Mouse (Mus musculus) gastrocnemius, postnatal 36 days (tissue): ENCODE measurements around the gene Slc43a3. TPM values are rescaled to one million over a fixed set of nuclear protein-coding genes. Genes with fewer than 3 reads are reported as not detected.

ENCODE experiments used
- DNase-seq, 2 experiments: peaks; one replicate each; pipeline ENCODE4 v3.0.0; 2022
- intact Hi-C: fragments of 180-260 bp; cut with DNase I; formaldehyde crosslinking; loops from one replicate; pipeline ENCODE4 v1.15.1; 2025
- microRNA-seq, 2 experiments: library from miRNA; unstranded; fragments of <30 nt; microRNA quantifications; one replicate each; pipeline ENCODE4 v1.2.0; 2021
- total RNA-seq, 2 experiments: library from RNA; stranded (reverse); gene quantifications; 2 replicates each; pipeline ENCODE4 v1.2.3; 2021

Slc43a3 gene
- total RNA-seq, 2 experiments from 2014 or later: 17.9 to 30.2 TPM

DNA sequence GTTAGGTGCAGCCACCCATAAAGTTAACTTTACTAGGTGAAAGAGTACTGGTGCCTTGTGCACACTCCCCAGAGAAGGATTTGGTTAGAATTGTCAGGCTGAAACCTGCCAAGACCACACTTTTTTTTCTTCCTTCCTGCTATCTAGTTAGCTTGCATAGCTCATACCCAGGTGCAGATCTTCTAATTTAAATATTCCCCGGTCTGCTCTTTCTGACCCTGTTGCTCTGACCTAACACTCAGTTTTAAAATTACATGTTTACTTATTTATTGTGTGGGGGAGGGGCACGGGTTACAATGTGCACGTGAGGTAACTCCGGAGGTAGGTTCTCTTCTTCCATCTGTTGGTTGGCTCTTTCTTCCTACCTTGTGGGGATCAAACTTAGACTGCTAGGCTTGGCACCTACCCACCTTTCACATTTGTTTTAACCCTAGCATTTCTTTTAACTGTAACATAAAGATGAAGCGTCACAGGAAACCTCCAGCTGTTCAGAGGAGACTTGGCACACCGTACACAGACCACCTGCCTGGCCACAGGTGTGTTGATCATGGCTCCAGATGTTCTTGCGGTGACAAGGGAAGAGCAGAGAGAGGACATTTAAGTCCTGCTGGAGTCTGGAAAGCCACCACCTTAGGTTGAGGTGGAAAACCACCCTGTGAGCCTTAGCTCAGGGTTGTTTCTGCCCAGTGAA lies 27.9 kb downstream of the Slc43a3 start:
- intact Hi-C loops: no loop called here
- no peak for DNase-seq

DNA sequence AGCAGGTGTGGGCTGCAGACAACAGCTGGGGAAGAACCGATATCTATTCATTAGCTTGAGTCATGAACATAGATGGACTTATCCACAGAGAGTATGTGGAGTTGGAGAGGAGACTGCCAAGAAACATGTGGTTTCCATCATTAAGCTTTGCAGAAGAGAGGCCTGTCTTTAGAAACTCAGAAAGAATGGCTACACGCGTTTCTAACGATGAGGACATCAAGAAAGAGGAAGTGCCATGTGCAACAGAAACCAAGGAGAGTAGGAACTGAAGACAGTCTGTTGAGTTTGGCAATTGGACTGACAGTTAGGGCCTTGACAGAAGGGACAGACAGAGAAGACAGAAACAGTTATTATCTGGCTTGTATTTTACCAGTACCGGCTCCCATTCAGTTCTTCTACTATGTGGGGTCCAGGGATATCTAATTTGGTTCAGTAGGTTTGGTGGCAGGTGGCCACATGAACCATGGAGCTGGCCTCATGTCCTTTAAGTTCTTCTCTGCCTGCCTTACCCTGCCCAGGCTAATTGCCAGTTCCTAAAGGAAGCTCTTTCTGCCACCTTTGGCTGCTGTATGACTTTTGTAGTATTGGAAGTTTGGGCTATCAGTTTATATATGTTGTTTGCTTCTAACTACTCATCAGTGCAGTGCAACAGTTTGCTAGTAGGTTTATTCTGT lies 31.1 kb downstream of the Slc43a3 start:
- intact Hi-C loops: no loop called here

DNA sequence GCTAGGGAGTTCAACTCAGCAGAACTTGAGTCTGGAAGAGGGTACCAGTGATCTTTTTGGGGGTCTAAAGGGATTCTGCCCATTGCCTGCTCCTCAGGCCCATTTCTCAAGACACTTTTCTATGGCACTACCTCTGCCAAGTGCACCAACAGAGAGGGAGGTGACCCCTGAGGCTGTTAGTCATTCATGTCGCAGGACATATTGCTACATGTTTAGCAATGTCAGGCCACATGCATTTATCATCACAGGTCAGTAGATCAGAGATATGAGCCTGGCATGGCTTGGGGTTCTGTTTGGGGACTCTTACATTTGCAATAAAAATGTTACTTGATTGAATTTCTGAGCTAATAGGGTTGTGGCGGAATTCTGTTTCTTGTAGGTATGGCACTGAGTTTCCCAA lies 39.2 kb downstream of the Slc43a3 start:
- no peak for DNase-seq
- intact Hi-C loops: no loop called here

More for the DNA sequence above, 31.1 kb downstream of the Slc43a3 start:
- no peak for DNase-seq

DNA sequence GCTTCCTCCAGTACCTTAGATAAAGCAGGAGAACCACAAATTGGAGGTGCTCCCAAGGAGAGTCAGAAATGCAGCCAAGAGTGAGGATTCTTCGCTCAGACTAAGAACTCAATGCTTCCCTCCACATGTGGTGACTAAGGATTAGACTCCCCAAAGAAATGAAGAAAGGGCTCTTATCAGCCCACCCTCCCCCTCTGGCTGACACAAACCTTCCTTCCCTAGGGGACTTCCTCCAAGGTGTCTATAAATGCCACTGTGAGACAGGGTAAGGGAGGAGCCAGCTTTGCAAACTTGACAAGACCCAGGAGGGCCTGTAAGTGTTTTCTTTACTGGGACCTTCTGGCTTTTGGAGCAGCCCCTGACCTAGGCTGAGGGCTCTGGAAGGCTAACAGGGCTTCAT lies 43.8 kb downstream of the Slc43a3 start, which contains the start of gene Prg2:
Gene Prg2 (plus strand): TSS at position 274 of the 400 bp plus-strand sequence.
- intact Hi-C loops: no loop called here
- no peak for DNase-seq

DNA sequence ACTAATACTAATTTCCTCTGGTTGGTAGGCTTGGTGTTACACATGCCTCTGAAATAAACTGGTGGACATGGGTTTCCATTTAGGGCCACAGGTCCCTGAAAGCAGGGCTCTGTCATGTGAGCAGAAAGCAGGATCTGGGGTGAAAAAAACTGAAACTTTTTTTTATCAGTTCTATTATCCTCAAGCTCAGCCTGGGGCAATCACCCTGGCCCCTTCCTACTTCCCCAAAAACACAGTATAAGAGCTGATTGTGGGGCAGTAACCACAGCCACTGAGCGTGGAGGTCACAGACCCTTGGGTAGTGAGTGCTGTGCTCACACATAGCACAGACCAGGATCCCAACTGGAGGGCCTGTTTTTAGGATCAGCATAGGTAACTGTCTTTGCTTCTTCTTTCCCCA lies 51.6 kb downstream of the Slc43a3 start, which contains the start of gene Prg3:
Gene Prg3 (plus strand): TSS at position 286 of the 400 bp plus-strand sequence.
- no peak for DNase-seq
- intact Hi-C loops: no loop called here

DNA sequence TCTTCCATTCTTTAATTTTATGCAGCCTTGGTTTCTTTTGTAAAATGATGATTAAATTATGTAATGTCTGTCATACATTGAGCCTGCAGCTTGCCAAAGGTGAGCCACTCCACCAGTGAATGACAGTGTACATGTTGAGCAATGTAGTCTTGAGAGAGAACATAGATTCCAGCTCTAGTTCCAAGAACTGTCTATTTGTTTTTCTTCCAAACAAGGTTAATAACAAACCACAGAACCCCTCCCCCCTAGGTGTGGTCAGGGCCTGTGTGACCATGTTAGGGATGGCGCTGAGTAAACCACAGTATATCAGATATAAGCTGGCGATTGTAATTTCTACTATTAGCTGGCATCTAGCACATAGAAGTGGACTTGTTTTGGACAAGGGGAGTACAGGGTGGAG lies 60.0 kb downstream of the Slc43a3 start:
- DNase-seq: no peak
- intact Hi-C loops: no loop called here

DNA sequence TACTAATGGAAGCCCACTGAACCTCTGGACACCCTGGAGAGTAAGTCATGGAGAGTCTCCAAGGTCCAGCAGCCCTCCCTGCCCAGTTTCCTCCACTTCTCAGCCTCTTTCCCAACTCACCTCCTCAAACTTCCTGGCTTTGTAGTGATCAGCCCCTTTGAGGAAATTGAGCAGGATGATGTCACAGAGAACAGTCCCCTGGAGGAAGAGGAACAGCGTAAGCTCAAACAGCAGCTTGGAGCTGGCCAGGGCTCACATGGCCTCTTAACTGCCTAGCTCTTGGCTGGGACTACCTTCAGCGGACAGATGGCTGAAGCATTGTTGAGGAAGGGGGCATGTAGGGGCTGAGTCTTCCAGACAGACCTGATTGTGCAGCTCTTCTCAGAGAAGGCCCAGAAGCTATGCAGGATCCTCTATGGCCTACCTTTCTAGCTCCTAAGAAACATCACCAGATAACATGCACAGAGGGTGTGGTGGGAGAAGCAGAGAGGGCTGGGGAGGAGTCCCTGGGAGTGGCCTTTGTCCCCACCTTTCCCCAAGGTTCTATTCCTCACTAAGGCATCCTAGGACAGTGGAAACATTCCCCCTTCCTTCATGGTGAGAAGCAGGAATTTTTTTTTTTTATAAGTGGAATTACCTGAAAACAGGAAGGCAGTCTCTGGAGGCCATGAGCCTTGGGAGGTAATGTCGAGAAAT lies 63.3 kb downstream of the Slc43a3 start:
- intact Hi-C loops: no loop called here
- DNase-seq: no peak

DNA sequence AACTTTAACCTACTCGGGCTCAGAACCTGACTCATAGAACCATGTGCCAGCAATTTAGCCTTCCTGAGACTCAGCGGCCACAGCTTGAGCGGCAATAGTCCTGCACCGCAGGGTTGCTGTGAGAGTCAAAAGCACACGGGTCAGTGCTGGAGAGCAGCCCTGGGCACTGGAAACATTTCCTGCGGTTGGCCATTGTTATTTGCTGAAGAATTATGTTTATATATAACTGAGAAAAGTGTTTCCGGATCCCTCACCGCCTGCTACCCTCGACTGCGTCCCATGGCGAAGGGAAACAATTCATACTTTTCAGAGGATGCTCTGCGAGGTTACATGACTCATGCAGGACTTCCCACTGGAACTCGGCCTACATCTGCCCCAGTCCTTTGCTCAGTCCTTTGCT lies 65.1 kb downstream of the Slc43a3 start:
- intact Hi-C loops: no loop called here
- no peak for DNase-seq

DNA sequence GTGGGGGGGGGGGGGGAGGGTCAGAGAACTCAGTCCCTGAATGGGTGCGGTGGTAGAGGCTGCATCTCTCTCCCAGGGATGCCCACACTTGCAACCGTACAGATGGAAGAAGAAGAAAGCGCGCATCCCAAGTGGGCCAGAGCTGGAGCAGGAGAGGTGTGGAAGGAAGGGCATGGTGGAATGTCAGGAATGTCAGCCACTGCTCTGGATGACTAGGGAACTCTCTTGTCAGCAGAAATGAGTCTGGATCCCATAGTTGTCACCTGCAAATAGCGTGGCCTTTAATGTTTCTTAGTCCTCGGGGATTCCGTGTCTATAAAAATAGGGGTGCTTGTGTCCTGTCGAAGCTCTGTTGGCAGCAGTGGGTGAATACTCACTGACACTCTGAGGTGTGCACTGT lies 66.2 kb downstream of the Slc43a3 start:
- intact Hi-C loops: no loop called here
- no peak for DNase-seq

DNA sequence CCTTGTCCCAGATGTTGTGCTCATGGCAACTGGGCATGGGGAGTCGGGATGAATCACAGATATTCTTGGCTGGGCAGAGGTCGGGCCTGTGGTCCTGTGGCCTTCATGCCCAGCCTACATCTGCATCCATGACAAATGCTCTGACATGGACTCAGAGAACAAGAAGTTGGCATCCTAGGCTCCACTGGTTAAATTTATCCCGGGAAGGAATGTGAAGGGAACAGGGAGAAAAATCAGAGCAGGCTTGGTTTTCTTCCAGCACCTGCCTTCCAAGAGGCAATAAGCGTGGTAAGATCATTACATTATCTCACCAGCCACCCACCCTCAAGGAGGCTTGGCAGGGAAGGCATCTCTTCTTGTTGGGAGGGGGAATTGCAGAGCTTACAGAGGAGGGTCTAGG lies 68.0 kb downstream of the Slc43a3 start:
- DNase-seq: no peak
- intact Hi-C loops: no loop called here

DNA sequence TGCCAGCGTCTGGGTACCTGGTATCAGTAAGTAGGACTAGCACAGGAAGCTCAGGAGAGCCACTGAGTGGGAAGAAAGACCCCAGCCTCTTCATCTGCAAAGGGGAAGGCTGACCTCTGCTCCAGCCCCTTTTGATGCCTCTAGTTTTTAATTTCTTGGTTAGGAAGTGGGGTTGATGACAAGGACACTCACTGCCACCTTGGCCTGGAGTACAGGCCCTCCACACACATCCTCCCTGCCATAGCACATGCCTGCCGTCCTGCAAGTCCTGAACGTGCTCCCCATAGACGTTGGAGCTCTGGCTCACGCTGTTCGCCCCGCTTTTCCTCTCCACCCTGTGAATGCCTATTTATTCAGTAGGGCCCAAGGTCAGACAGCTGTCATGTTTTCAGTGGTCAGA lies 70.2 kb downstream of the Slc43a3 start:
- intact Hi-C loops: loop anchor here (2.0 kb wide), 1 partner anchor 50 kb away; no protein-coding TSS in a partner anchor

DNA sequence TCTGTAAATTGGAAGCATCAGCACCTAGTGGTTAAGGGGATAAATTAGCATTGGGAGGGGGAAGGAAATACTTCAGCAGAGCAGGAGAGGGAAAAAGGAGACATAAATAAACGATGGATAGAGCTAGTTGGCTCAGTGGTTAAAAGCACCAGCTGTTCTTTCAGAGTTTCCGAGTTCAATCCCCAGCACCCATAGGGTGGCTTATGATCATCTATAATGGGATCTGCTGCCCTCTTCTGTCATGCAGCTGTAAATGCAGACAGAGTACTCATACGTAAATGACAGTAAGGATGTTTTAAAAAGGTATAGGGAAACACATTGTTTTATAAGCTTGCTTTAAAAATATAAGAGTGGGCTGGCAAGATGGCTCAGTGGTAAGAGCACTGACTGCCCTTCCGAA lies 71.3 kb downstream of the Slc43a3 start:
- DNase-seq: no peak
- intact Hi-C loops: loop anchor here (2.0 kb wide), 1 partner anchor 51 kb away; no protein-coding TSS in a partner anchor

More for the DNA sequence above, 70.2 kb downstream of the Slc43a3 start:
- no peak for DNase-seq

Small RNAs within 50 kb of the gene (microRNA-seq; reads per million reads assigned to microRNA genes)
- 0 reads per million in 2 experiments for gene Gm24332

Other genes with a start within 250 kb of the Slc43a3 start
- 10 to 100 TPM; 57.5 to 62.2 TPM for gene Zdhhc5, start 221.4 kb upstream of the Slc43a3 start, total RNA-seq
- 1 to 10 TPM; 2.8 to 3.6 TPM for gene Clp1, start 209.2 kb upstream of the Slc43a3 start, total RNA-seq
- under 1 TPM; 0.35 to 0.61 TPM for gene Ypel4, start 202.5 kb upstream of the Slc43a3 start, total RNA-seq
- under 1 TPM in 1 of 2 experiments, not detected in 1; 0.51 TPM for gene Gm19426, start 192.9 kb upstream of the Slc43a3 start, total RNA-seq
- 10 to 100 TPM; 44.8 to 46.5 TPM for gene Serping1, start 161.1 kb upstream of the Slc43a3 start, total RNA-seq
- gene Ube2l6, start 137.8 kb upstream of the Slc43a3 start, total RNA-seq: 1 to 10 TPM; 2.6 to 3.5 TPM
- 10 to 100 TPM; 58.7 to 84.0 TPM for gene Smtnl1, start 113.9 kb upstream of the Slc43a3 start, total RNA-seq
- 10 to 100 TPM; 39.6 to 55.9 TPM for gene Timm10, start 109.6 kb upstream of the Slc43a3 start, total RNA-seq
- 10 to 100 TPM in 1 of 2 experiments, 1 to 10 TPM in 1; 7.6 to 19.2 TPM for gene Slc43a1, start 97.7 kb upstream of the Slc43a3 start, total RNA-seq
- gene Rtn4rl2, start 49.9 kb upstream of the Slc43a3 start, total RNA-seq: under 1 TPM; 0.20 to 0.26 TPM
- not detected for gene Prg2, start 43.9 kb downstream of the Slc43a3 start, total RNA-seq
- gene Prg3, start 51.6 kb downstream of the Slc43a3 start, total RNA-seq: not detected
- 10 to 100 TPM; 24.4 to 28.3 TPM for gene Ssrp1, start 100.7 kb downstream of the Slc43a3 start, total RNA-seq
- gene P2rx3, start 100.9 kb downstream of the Slc43a3 start, total RNA-seq: under 1 TPM; 0.57 to 0.69 TPM
- gene Tnks1bp1, start 111.4 kb downstream of the Slc43a3 start, total RNA-seq: 10 to 100 TPM; 27.2 to 29.6 TPM
- 10 to 100 TPM in 1 of 2 experiments, 1 to 10 TPM in 1; 8.8 to 14.6 TPM for gene Aplnr, start 199.6 kb downstream of the Slc43a3 start, total RNA-seq